Mouse (Mus musculus) cortical plate, adult 2 months (tissue): ENCODE measurements around the gene Mybph. TPM values are rescaled to one million over a fixed set of nuclear protein-coding genes. Genes with fewer than 3 reads are reported as not detected.
A peak's percentile ranks its signal among the peaks of the same experiment; 100 is the strongest.

Experiments used
- H3K27ac ChIP-seq: fragments of 200-500 bp; 2 replicates; pipeline ENCODE4 v1.5.1; 2012; ENCODE audit warnings: low read length, control low read depth, inconsistent platforms; ENCODE audit not compliant: insufficient read depth
- H3K4me1 ChIP-seq: fragments of 200-500 bp; 2 replicates; pipeline ENCODE4 v1.6.1; 2011; ENCODE audit warnings: low read length; ENCODE audit not compliant: control insufficient read depth, insufficient read depth
- H3K4me3 ChIP-seq: fragments of 200-500 bp; 2 replicates; pipeline ENCODE4 v1.5.1; 2011; ENCODE audit warnings: mild to moderate bottlenecking, low read length, control low read depth; ENCODE audit not compliant: insufficient read depth
- CTCF ChIP-seq: fragments of 200-500 bp; IDR thresholded peaks from 2 replicates; pipeline ENCODE4 v1.5.1; 2011; ENCODE audit warnings: mild to moderate bottlenecking, control low read depth, low read length; ENCODE audit not compliant: insufficient read depth; ENCODE audit errors: extremely low read depth
- POLR2A ChIP-seq: fragments of 200-500 bp; IDR thresholded peaks from 2 replicates; pipeline ENCODE4 v1.6.1; 2011; ENCODE audit warnings: mild to moderate bottlenecking, low read length, control low read depth; ENCODE audit not compliant: insufficient read depth; ENCODE audit errors: extremely low read depth
- polyA plus RNA-seq: library from polyadenylated mRNA; depleted of rRNA; stranded (reverse); fragments of >200 nt; gene quantifications from 2 replicates; pipeline ENCODE4 v1.2.3, GENCODE M21; 2012

The Mybph gene
- polyA plus RNA-seq, 1 experiment: 0.23 TPM

DNA sequence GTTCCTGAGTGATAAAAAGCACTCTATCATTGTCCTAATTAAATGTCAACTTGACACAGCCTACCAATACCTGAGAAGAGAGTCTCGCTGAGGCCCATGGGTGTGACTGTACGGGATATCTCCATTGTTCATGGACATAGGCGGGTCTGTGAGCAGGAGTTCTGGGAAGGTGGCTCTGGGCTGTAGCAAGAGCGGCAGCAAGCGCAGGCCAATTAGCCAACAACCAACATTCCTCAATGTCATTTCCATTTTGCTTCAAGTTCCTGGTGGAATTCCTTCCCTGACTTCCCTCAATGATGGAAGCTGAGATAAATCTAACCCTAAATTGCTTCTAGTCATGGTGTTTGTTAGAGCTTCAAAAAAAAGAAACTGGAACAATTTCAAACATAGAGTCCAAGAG lies 15.3 kb upstream of the Mybph start:
- H3K4me3 ChIP-seq: no peak overlapping the region
- no peak overlapping the region for H3K27ac ChIP-seq
- H3K4me1 ChIP-seq: peaks cover 1% of the 10 kb centered on the region; the same call in 1 of the 2 replicates
- no peak for TF ChIP-seq CTCF
- no peak for TF ChIP-seq POLR2A

DNA sequence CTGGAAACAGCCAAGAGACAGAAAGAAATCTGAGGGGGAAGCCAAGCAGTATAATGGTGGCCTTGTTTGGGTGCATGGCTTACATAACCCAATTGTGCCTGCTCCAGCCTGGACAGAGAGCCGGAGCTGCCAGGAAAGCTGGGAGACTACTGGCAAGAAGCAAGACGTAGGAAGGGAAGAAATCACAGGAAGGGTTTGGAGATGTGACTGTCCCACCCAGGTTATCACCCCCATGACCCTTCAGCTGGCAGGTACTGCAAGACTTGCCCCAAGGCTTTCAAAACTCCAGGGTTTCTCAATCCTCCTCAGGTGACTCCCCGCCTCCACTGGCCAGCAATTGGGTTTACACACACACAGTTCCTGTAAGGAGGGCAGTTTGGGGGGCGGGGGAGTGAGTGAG lies 11.2 kb upstream of the Mybph start, which contains the start of gene Chil1:
Gene Chil1 (plus strand): TSS at position 152 of the 400 bp plus-strand sequence.
- TF ChIP-seq POLR2A: no peak
- no peak for TF ChIP-seq CTCF
- H3K27ac ChIP-seq: peak within 1 kb of the TSS; percentile 59
- H3K4me1 ChIP-seq: peaks cover 3% of the 10 kb centered on the region; the same call in 1 of the 2 replicates
- no peak within 1 kb of the TSS for H3K4me3 ChIP-seq

DNA sequence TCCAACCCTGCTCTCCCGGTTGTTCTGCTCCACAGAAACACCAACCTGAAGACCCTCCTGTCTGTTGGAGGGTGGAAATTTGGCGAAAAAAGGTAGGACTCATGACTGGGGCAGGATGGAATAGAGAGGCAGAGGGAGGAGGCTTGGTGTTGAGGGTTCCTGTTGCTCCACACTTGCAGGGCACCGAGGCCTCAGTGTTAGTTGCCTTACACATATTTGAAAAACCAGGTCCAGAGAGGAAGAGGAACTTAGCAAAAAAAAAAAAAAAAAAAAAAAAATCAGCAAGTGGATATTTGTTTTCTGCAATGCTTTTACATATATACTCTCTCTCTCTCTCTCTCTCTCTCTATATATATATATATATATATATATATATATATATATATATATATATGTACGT lies 9.2 kb upstream of the Mybph start:
- Histone ChIP-seq H3K4me1 (peaks cover 3% of the 10 kb centered on the region), H3K4me3 (no peak overlapping the region), H3K27ac (no peak overlapping the region)
- TF ChIP-seq POLR2A (no peak), CTCF (no peak)

DNA sequence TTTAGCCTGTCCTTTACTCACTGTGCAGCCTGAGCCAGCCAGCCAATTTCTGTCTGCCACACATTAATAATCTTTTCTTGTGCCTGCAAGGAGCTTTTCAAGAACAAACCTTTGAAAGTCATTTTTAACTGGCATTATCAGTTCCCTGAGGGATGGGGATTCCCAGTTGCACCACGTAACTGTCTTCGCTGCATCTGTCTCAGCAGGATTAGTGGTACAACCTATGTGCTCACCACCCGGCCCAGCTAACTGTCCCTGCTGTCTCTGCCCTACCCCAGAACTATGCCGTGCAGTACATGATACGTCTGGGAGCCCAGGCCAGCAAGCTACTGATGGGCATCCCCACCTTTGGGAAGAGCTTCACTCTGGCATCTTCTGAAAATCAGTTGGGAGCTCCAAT lies 5.0 kb upstream of the Mybph start:
- TF ChIP-seq POLR2A (no peak), CTCF (no peak)
- peaks cover 3% of the 10 kb centered on the region; the same call in 1 of the 2 replicates for H3K4me1 ChIP-seq
- no peak overlapping the region for H3K27ac ChIP-seq
- H3K4me3 ChIP-seq: no peak overlapping the region

DNA sequence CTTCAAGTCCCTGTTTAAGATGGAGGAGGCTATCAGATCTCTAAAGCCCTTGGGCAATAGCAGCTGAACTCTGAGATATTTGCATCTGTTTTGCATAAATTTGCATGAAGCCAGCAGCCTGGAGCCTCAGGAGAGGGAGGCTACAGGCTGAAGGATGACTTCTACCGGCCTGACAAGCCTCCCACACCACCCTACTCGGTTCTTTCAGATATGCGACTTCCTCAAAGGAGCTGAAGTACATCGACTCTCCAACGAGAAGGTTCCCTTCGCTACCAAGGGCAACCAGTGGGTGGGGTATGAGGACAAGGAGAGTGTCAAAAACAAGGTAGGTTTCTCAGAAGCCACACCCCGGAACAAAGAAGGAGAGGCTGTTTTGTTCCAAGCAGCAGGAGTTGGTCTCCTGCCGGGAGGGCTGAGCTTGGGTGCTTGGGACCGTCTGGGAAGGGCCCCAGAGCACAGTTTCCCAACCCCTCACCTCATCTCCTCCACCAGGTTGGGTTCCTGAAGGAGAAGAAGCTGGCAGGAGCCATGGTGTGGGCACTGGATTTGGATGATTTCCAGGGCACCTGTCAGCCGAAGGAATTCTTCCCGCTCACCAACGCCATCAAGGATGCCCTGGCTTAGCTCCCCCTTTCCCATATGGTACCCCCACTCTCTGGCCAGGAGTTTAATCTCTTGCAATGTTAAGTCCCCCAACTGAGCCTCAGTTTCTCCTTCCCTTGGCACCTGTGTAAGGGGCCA lies 4.1 kb upstream of the Mybph start:
- H3K4me3 ChIP-seq: no peak overlapping the region
- peaks cover 3% of the 10 kb centered on the region; the same call in 1 of the 2 replicates for H3K4me1 ChIP-seq
- no peak overlapping the region for H3K27ac ChIP-seq
- TF ChIP-seq CTCF (0 out of 2 replicates have a peak, but pooled peaks have one; percentile 30), POLR2A (no peak)

DNA sequence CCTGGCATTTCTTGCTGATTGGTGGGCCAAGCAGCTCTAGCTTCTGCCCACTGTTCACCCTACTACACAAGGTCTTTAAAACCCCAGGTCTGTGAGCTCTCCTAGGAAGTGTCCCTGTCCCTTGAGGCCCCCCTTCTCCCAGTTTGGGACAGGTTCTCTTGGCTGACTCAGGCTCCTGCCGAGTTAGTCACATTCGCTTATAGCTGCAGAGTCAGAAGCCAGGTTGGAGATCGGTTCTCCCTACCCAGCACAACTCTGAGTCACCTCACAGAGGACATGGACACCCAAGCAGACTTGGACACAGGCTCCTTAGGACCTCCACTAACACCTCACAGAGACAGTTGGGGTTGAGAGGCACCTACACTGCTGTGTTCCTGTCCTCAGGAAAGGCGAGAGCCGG lies 2.1 kb upstream of the Mybph start:
- no peak overlapping the region for H3K27ac ChIP-seq
- TF ChIP-seq CTCF (no peak), POLR2A (no peak)
- H3K4me1 ChIP-seq: peaks cover 10% of the 10 kb centered on the region; the same call in 1 of the 2 replicates
- no peak overlapping the region for H3K4me3 ChIP-seq

- TF ChIP-seq CTCF (no peak), POLR2A (no peak)
- no peak overlapping the region for H3K27ac ChIP-seq
- no peak overlapping the region for H3K4me3 ChIP-seq
- peaks cover 8% of the 10 kb centered on the region; the same call in 1 of the 2 replicates for H3K4me1 ChIP-seq
These were observed 1.2 kb upstream of the Mybph start for GRCm38 (mm10) chr1:134192024-134192423.

- Histone ChIP-seq H3K4me3 (no peak overlapping the region), H3K27ac (no peak overlapping the region), H3K4me1 (peaks cover 14% of the 10 kb centered on the region; the same call in 1 of the 2 replicates)
- TF ChIP-seq CTCF: no peak
- TF ChIP-seq POLR2A: no peak
These were observed 488 bp downstream of the Mybph start for GRCm38 (mm10) chr1:134193674-134194197.

- Histone ChIP-seq H3K4me1 (peaks cover 15% of the 10 kb centered on the region), H3K27ac (no peak overlapping the region), H3K4me3 (no peak overlapping the region)
- TF ChIP-seq POLR2A: no peak
- no peak for TF ChIP-seq CTCF
These were observed 1.2 kb downstream of the Mybph start for GRCm38 (mm10) chr1:134194298-134195022.

GRCm38 (mm10) chr1:134195117-134195516 lies 1.9 kb downstream of the Mybph start:
- TF ChIP-seq POLR2A (no peak), CTCF (no peak)
- peak overlapping the region; percentile 8; the same call in 1 of the 2 replicates for H3K27ac ChIP-seq
- H3K4me3 ChIP-seq: no peak overlapping the region
- H3K4me1 ChIP-seq: peaks cover 15% of the 10 kb centered on the region
